Mouse (Mus musculus): ENCODE measurements around the gene Fbxl17.

Gene Fbxl17

DNA sequence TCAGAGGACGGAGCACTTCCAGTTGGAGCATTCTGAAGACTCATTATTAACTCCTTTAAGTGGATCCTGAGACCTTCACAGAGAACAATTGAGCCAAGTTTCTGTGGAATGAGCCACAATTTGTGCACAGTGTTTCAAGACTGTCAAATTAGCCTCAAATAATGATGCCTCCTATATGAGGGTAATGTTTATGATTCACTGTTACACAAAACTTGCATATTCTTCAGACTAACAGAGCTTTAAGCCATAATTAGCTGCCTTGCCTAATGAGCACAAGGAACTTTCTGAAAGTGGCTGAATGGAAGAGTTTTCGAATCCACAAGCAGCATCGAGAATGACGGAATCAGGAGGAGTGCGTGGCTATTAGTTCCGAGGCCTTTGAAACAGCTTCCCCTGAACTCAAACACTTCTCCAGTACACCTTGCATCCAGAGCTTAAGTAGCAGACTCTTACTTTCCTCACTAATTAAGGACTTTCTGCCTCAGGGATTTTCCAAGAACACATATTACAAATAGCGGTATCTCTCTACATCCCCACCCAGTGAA, 389.5 kb downstream of the Fbxl17 start:
- no peak for DNase-seq (ENCODE audit: low read depth, low spot score)

DNA sequence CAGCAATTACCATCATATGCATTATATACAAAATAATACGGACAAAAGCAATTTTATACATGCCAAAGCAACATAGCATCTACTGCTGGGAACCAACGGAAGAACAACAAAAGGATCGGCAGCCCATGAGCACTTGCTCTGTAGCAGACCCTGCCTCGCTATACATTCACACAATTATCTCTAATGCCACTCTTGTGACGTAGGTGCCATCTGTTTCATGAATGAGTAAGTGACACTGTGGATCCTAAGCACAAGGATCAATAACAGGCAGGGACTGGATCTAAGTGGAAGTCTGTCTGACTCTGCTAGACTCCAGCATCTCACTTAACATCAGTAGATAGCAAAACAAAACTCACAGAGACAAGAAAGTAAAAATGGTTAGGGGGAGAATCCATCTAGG, 391.8 kb downstream of the Fbxl17 start:
- no peak for DNase-seq (ENCODE audit: low read depth, low spot score)

DNA sequence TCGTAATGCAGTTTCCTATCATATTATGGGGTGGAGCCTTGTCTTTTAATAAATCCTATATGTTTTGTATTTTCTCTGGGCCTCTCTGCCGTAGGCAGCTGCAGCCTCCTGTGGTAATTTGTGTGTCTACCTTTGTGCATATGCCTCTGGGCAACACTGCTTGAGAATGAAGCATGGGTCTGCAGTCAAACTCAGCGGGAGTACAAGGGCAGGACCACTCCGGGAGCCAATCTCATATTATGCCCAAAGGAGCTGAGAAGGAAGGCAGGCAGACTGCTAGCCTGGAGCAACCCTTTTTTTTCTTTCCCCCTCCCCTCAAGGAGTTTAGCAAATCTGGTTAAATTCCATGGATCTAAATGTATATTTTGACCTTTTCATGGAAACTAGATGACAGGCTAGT, 392.3 kb downstream of the Fbxl17 start:
- no peak for DNase-seq (ENCODE audit: low read depth, low spot score)

DNA sequence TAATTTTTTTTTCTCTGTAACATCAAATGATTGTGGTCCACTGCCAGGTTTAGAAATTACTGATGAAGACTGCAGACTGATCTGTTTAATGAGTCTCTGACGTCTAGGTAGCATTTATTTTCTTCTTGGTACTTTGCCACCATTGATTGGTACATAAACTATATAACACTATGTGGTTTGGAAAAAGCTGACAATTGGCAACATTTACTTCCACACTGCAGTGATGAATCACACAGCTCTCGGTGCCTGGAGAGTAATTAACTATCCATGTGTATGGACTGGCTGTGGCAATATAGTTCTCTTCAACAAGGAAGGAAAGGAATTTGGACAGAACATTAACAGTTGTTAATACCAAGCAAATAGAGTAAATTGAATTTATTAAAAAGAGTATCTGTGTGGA, 404.3 kb downstream of the Fbxl17 start:
- DNase-seq (ENCODE audit: low read depth, low spot score): no peak

DNA sequence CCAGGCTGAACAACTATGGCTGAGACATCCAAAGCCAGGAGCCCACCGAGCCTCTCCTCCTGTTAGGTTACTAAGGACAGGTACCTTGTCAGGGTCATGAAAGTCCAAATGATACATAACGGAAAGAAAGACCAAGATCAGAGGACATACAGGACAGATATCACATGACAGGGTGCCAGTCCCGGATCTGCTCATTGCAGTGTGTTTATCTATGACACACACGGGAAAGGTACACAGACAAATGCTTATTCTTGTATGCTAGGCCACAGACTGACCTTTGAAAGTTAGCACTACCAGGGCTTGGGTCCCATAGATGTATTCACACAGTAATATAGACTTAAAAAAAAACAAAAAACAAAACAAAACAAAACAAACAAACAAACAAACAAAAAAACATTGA, 404.8 kb downstream of the Fbxl17 start:
- no peak for DNase-seq (ENCODE audit: low read depth, low spot score)

DNA sequence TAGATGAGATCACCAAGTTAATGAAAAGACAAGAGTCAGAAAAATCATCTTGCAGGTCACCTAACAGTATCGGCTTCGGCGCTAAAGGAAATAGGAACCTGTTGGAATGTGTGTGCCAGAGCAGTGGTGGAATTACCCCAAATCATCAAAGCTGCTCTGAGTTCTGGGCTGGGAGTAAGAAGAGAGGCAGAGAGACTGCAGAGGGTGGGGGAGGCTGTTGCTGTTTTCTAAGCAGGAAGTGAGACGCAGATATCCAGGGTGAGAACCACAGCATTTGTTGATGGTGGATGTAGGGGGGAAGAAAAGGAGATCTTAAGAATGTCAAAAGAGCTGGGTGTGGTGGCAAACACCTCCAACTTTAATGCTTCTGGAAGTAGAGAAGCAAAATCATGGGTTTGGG, 406.6 kb downstream of the Fbxl17 start:
- DNase-seq (ENCODE audit: low read depth, low spot score): no peak

DNA sequence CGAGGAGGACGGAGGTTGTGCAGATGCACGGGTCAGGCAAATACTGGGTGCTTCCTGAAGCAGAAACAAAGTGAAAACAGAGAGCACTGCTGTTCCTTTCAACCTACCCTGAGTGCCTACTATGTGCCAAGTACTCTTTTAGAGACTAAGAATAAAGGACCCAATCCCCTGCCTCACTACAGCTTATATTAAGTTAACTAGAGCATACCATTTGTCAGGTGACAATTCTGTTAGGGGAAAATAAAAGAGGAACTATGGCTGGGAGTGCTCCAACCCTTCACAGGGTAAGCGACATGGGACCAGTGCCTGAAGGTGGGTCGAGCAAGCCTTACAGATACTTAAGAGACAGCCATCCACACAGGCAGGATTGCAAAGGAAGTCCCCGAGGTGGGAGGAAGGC, 407.0 kb downstream of the Fbxl17 start:
- DNase-seq (ENCODE audit: low read depth, low spot score): no peak

DNA sequence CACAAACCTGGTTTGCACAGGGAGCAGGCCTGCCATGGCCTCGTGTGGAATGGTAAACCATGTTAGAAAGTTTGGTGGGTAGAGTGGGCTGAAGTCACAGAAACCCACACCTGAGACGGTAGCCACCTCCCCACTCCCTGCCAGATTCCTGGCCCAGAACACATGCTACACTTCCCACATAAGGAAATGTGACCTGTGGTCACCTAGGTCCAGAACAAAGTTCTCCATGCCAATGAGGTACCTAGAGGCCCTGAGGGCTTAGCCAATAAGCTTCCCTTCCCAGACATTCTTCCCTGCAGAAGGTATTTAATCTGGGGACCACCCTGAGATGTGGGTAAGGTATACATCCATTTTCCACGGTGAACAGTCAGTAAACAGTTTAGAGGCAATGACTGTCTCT, 409.7 kb downstream of the Fbxl17 start:
- no peak for DNase-seq (ENCODE audit: low read depth, low spot score)

DNA sequence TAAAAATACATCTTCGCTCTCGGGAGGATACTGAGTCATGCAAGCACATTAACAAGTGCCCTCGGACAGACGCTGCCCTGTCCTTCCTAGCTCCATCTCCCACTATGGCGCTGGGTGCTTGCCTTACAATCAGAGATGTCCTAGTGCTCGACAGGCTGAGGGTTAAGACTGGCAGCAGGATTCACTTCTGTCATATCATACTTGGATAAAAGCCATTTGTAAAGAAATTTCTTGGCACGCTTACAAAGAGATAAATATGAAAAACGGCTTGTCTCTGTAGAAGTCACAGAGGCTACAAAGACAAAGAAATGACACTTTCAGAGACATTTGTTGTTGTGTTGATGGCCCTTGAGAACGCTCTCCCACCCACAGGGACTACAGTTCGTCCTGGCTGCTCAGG, 412.6 kb downstream of the Fbxl17 start:
- no peak for DNase-seq (ENCODE audit: low read depth, low spot score)

DNA sequence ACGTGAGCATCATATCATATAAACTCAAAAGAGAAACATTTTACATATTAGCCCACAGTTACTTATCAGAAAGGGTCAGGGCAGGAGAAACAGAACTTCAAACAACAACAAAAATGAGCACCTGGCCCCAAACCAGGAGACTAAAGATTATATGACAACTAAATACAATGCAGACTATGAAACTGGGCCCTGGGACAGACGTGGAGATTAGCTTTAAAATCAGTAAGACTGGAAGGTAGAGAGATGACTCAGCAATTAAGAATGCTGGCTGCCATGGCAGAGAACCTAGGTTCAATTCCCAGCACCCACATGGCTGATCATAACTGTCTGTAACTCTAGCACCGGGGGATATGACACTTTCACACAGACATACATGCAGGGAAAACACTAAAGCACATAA, 413.3 kb downstream of the Fbxl17 start:
- no peak for DNase-seq (ENCODE audit: low read depth, low spot score)

DNA sequence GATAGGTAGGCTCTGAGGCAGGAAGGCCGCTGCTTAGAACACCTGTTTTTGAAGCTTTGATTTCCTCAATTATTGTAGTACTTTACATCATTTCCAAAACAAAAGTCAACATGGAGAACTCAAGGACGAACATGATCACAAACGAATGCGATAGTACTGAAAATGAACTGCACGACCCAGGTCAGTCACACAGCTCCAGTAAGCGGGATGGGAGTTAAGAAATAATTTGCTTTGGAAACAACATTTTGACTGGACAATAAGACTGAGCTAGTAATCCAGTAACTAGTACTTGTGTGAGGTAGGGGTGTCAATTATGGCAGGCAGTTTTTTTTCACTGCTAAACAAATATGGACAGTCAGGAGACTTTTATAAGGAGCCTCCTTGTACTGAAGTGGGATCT, 414.6 kb downstream of the Fbxl17 start:
- no peak for DNase-seq (ENCODE audit: low read depth, low spot score)

DNA sequence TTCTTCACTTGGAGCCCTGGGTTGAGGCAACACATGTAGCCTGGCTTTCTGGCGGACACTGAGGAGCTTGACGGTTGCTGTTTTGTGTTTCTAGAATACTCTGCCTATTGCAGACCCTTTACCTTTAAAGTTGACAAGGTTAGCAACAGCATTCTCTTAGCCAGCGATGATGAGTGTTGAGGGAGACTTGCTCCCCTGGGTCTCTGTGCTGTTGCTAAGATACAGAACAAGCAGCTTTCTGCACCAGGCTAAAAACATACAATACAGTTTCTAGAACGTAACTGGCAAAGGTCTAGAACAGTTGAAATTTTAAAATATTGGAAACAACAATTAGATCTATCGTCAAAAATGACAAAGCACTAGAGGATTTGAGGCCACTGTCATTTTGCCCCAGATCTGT, 420.7 kb downstream of the Fbxl17 start:
- DNase-seq (ENCODE audit: low read depth, low spot score): no peak

DNA sequence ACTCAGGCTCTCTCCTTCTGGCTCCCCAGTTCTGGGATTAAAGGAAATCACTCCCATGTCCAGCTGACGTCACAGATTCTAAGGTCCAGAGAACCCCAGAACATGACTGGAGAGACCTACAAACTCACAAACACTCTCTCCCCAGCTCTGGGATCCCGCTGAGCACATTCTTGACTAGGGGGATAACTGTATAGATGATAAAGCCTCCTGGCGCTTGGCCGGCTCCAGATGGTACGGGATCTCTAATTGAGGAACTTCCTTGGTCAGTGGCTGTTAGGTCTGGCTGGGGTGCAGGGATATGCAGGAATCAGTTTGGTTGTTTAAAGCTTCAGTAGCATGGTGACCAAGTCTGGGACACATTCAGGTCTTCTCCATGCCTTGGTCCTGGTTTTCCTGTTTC, 422.3 kb downstream of the Fbxl17 start:
- no peak for DNase-seq (ENCODE audit: low read depth, low spot score)

DNA sequence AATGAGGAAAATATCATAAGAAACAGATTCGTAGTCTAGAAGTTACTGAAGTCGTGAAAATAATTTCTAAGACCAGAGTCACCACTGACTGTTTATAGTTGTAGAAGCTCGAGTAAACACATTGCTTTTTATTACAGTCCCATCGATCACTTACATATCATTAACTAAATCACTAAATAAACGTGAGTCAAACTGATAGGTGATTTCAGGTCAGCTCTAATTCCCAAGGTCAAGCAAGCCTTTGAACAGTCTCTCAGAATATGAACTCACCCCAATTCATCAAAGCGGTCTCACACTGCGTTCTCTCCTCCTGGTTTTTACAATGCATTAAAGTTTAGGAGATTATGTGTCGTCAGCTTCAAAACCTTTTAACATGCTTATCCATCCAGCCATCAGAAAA, 423.2 kb downstream of the Fbxl17 start:
- DNase-seq (ENCODE audit: low read depth, low spot score): no peak

DNA sequence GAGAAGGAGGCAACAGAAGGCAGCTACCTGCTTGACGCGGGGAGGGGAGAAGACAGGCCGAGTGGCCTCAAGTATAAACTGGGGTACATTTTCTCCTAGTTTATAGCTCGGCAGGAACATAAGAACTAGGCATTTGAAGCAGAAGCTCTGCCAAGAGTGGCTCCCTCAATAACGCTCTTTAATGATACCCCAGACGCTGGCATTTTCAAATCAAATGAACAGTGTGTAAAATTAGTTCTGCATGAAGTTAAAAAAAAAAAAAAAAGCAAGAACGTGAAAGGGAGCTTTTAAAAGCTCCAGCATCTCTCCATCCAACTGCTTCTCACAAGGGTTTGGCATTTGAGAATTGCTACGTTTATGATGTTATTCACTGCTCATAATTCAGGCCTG, 423.8 kb downstream of the Fbxl17 start:
- DNase-seq (ENCODE audit: low read depth, low spot score): peak; percentile 64

DNA sequence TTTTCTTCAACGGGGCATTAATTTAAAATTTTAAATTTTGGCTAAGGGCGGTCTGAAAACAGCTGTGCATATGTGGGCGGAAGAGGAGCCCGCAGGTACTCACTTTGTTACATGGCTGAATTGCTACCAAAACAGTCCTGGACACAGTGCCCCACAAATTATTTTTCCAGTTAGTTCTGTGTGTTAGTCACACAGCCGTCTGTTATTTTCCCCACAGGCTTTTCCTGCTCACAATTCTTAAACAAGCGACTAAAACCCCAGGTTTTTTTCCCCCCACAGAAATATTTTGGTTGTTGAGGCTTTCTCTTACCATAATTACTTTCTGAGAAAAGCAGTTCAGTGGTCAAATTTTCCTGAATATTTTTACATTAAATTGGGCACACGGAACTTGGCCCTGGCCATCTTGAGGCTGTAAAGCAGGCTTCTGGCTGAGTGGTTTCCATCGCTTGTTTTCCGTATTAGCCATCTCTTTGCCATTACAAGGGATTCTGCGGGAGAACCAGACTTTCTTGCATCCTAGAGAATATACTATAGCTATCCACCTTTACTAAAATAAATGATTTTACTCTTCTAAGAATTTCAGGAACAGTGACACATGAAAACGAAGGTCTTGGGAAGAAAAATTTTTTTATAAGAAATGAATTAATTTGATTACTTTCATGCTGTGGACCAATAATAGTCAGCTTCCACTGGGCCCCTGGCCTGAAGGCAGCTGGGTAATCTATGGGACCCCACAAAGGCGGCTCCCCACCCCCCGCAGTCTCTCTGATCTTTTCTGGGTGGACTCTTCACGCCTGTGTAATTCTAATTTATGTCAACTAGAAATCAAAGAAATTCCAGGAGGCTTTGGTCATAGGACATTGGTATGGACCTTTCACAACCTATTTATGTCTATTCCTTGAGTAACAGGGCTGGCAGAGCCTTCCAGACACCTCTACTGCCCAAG, 424.5 kb downstream of the Fbxl17 start:
- DNase-seq (ENCODE audit: low read depth, low spot score): no peak

DNA sequence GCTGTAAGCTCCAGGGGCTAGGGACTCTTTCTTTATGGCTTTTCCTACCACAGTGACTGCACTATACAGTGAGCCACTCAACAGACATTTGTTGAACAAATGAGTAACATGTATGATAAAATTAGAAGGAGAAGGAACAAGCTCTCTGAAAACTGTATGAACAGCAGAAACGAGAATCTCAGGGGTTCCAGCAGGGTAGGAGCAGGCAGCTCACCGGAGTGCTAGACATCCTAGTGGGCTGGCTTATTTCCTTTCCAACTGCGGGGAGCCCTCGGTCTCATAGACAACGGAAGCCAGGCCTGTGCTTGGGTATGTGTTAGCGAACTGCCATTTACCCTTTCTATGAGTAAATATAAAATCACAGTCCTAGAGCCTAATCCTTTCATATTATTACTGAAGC, 426.5 kb downstream of the Fbxl17 start:
- DNase-seq (ENCODE audit: low read depth, low spot score): peak; percentile 53

DNA sequence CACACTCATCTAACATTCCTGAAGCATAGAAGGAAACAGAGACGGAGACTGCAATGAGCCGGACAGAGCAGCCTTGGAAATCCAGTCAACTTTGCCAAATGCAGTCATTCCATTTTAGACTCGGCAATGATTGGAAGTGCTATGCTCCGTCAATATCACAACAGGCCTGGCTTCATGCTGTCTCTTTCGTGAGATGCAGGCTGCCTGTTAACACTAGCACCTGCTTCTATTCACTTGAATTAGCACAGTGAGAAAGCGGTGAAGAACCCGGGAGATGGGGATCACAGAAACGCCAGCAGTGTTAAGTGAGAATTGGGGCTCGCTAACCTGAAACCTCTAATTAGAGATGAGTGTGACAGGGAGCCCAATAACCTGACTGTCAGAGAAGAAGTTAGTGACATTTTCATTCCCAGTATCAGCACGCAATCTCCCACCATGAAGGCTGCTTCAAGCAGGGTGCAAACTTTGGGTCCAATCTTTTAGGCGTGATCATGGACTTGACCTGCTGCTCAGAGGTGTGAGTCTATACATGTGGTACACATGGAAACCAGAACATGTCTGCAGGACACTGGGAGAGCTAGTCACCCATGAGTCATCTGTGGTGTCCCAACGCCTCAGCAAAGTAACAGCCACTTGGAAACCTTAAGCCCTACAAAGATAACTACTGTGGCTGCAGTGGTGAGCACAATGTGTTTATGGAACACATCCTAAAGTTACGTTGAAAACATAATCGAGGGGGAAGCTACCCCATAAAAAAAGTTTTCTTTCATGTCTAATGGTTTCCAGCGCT, 428.5 kb downstream of the Fbxl17 start:
- no peak for DNase-seq (ENCODE audit: low read depth, low spot score)

DNA sequence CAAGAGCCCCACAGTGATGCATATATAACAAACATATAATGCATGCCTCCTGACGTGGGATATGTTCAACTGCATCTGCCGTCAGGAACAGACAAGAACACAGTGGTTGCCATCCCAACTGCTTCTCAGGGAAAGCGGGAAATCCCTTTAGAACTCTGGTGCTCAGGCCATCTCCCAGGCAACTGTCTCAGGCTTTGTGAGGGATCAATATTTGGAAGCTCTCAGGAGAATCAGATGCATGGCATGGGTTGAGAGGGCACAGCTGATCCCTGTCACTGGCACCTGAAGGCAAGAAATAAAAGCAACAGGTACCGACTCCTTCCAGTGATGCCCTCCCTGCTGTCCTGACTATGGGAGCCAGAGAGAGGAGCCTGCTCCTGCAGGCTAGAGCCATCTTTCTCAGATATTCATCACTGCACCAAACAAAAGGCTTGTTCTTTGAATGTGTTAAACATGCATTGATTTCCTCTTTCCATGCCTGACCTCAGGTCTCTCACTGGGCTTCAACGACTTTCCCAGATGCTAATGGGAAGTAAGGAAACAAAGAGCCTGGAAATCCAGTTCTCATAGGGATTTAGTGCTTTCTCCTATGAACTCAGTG, 429.6 kb downstream of the Fbxl17 start:
- no peak for DNase-seq (ENCODE audit: low read depth, low spot score)

DNA sequence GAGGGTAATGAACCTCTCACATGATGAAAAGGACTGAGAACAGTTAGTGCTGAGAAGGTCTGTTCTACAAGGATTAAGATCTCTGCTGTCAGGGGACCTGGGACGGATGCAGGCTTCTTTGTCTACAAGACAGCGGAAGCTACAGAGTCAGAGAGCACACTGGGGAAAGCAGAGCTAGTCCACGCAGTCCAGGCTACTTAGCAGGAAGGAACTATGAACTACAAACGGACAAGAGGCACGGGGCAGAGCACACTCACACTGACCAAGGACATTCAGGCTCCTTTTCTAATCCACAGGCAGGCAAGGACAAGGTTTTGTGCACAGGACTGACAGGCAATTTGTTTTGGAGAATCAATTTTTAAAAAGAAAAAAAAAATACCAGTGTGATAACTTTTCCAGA, 437.0 kb downstream of the Fbxl17 start:
- no peak for DNase-seq (ENCODE audit: low read depth, low spot score)

DNA sequence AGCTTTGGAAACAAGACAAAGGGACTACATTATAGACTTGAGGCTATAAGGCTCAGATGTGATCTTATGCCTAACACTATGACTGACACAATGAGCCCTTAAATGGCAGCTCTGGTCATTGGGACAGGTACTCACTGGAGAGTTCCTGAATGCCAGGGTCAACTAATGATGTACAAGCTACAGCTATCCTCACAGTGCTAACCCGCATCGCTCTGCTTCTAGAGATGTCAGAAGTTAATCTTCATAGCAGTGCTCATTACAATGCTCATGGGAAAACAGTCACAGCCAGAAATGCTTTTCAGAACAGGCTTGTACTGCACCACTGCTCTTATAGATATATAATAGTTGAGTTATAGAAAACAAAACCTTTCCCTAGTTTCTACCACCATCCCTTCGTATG, 438.0 kb downstream of the Fbxl17 start:
- DNase-seq (ENCODE audit: low read depth, low spot score): no peak

DNA sequence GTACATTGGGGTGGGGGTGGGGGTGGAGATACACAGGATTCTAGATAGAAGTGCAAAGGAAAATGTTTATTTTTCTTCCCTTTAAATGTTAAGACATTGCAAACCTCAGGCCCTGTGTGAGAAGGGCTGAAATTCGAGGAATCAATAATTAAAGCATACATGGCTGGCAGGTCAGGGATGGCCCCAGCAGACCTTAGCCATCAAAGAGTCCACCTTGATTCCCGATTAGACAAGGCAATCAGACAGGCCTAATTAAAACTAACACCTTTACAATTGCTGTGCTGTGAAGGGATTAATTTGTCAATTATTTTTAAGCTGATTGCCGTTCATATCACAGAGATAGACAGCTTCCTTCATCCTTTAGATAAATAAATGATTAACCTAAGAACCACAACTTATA, 439.0 kb downstream of the Fbxl17 start:
- no peak for DNase-seq (ENCODE audit: low read depth, low spot score)
